Mouse (Mus musculus) embryonic facial prominence, embryonic 14.5 days (tissue): ENCODE measurements around the gene Ubl4b. TPM values are rescaled to one million over a fixed set of nuclear protein-coding genes. Genes with fewer than 3 reads are reported as not detected.

Experiments used
- ATAC-seq: fragments of 200-750 bp; cut with Nextera tagmentation; 2 replicates; pipeline ENCODE4 v1.8.0; 2017; ENCODE audit warnings: low read depth, moderate number of reproducible peaks, moderate TSS enrichment
- DNase-seq: peaks from one replicate; pipeline ENCODE4 v3.0.0-alpha.2; 2015; ENCODE audit warnings: low spot score
- H3K27ac ChIP-seq: fragments of 300-500 bp; sonication (generic); replicated peaks from 2 replicates; pipeline ENCODE4 v1.5.1; 2014; ENCODE audit warnings: low read depth, mild to moderate bottlenecking, low read length, moderate library complexity
- H3K27me3 ChIP-seq: fragments of 300-500 bp; sonication (generic); replicated peaks from 2 replicates; pipeline ENCODE4 v1.6.1; 2014; ENCODE audit warnings: low read length; ENCODE audit not compliant: control insufficient read depth, insufficient read depth
- H3K36me3 ChIP-seq: fragments of 300-500 bp; sonication (generic); 2 replicates; pipeline ENCODE4 v1.6.1; 2014; ENCODE audit warnings: low read length, mixed read lengths; ENCODE audit not compliant: control insufficient read depth, insufficient read depth
- H3K4me1 ChIP-seq: fragments of 300-500 bp; sonication (generic); 2 replicates; pipeline ENCODE4 v1.6.1; 2014; ENCODE audit warnings: antibody characterized with exemption, low read length; ENCODE audit not compliant: control insufficient read depth, insufficient read depth
- H3K4me2 ChIP-seq: fragments of 300-500 bp; sonication (generic); 2 replicates; pipeline ENCODE4 v1.6.1; 2014; ENCODE audit warnings: low read depth, mild to moderate bottlenecking, low read length, moderate library complexity, mixed read lengths
- H3K4me3 ChIP-seq: fragments of 300-500 bp; sonication (generic); 2 replicates; pipeline ENCODE4 v1.5.1; 2014; ENCODE audit warnings: low read depth, mild to moderate bottlenecking, low read length
- H3K9ac ChIP-seq: fragments of 300-500 bp; sonication (generic); 2 replicates; pipeline ENCODE4 v1.6.1; 2014; ENCODE audit warnings: low read depth, mild to moderate bottlenecking, low read length, moderate library complexity, mixed read lengths
- H3K9me3 ChIP-seq: fragments of 300-500 bp; sonication (generic); 2 replicates; pipeline ENCODE4 v1.6.1; 2016; ENCODE audit warnings: low read length; ENCODE audit not compliant: control insufficient read depth
- WGBS: fragments of 180-500 bp; shearing (Covaris S2); extraction: QIAGEN DNeasy Blood & Tissue Kit; methylation state at CpG from one replicate; pipeline ENCODE4 v1.1.7; 2014; 5-methylcytosine and 5-hydroxymethylcytosine counted together
- polyA plus RNA-seq: library from polyadenylated mRNA; unstranded; fragments of >200 nt; fragmentation: Nextera tagmentation; extraction: Ambion mirVana; gene quantifications from 2 replicates; pipeline ENCODE4 v1.2.1, GENCODE M21; 2014

Ubl4b gene
- polyA plus RNA-seq, 1 experiment from 2014 or later = not detected

GRCm38 (mm10) chr3:107524547-107524946 is 30.3 kb downstream of the Ubl4b start:
- peaks cover 9% of the 10 kb centered on the region; the same call in 1 of the 2 replicates for H3K4me1 ChIP-seq
- no peak for ATAC-seq
- H3K27ac ChIP-seq = no peak overlapping the region
- no peak for DNase-seq
- no peak overlapping the region for H3K9ac ChIP-seq
- H3K9me3 ChIP-seq = no peaks in the 10 kb centered on the region
- H3K4me2 ChIP-seq = no peak overlapping the region
- H3K4me3 ChIP-seq = no peak overlapping the region
- no peaks in the 10 kb centered on the region for H3K36me3 ChIP-seq
- WGBS = 65% methylated on average over 6 of the region's 6 CpGs
- H3K27me3 ChIP-seq = no peaks in the 10 kb centered on the region

GRCm38 (mm10) chr3:107520931-107521330 is 33.9 kb downstream of the Ubl4b start:
- peaks cover 32% of the 10 kb centered on the region for H3K27me3 ChIP-seq
- H3K4me1 ChIP-seq = peaks cover 11% of the 10 kb centered on the region; the same call in 1 of the 2 replicates
- 76% methylated on average over 5 of the region's 5 CpGs for whole genome bisulfite sequencing

GRCm38 (mm10) chr3:107517631-107518108 is 37.2 kb downstream of the Ubl4b start, which contains the start of gene Slc6a17:
Gene Slc6a17 (minus strand): TSS chr3:107518018.
- Histone ChIP-seq H3K27ac (peak within 1 kb of the TSS; percentile 52; the same call in 1 of the 2 replicates), H3K9me3 (no peaks in the 10 kb centered on the region), H3K9ac (peak within 1 kb of the TSS; percentile 79), H3K36me3 (no peaks in the 10 kb centered on the region), H3K4me3 (peak within 1 kb of the TSS; percentile 69), H3K4me2 (peak within 1 kb of the TSS; percentile 98), H3K4me1 (peaks cover 11% of the 10 kb centered on the region; the same call in 1 of the 2 replicates), H3K27me3 (peaks cover 35% of the 10 kb centered on the region)
- DNase-seq (peak; percentile 67), ATAC-seq (peak; percentile 85)
- 0% methylated on average over 45 of the region's 68 CpGs for WGBS

More at GRCm38 (mm10) chr3:107520931-107521330, 33.9 kb downstream of the Ubl4b start:
- H3K4me2 ChIP-seq = no peak overlapping the region
- H3K9ac ChIP-seq = no peak overlapping the region
- no peak overlapping the region for H3K27ac ChIP-seq
- no peaks in the 10 kb centered on the region for H3K9me3 ChIP-seq
- no peak overlapping the region for H3K4me3 ChIP-seq
- no peaks in the 10 kb centered on the region for H3K36me3 ChIP-seq
- ATAC-seq (no peak), DNase-seq (no peak)

GRCm38 (mm10) chr3:107516776-107517630 is 37.9 kb downstream of the Ubl4b start:
- H3K9ac ChIP-seq = peak overlapping the region; percentile 79
- H3K4me3 ChIP-seq = peak overlapping the region; percentile 69
- H3K27ac ChIP-seq = peak overlapping the region; percentile 52; the same call in 1 of the 2 replicates
- DNase-seq (peak; percentile 77), ATAC-seq (peak; percentile 88)
- H3K36me3 ChIP-seq = no peaks in the 10 kb centered on the region
- peaks cover 35% of the 10 kb centered on the region for H3K27me3 ChIP-seq
- H3K4me1 ChIP-seq = peaks cover 11% of the 10 kb centered on the region; the same call in 1 of the 2 replicates
- peak overlapping the region; percentile 98 for H3K4me2 ChIP-seq
- H3K9me3 ChIP-seq = no peaks in the 10 kb centered on the region
- WGBS = 6% methylated on average over 47 of the region's 55 CpGs

GRCm38 (mm10) chr3:107515989-107516388 is 38.9 kb downstream of the Ubl4b start:
- peaks cover 35% of the 10 kb centered on the region for H3K27me3 ChIP-seq

GRCm38 (mm10) chr3:107511416-107511815 is 43.5 kb downstream of the Ubl4b start:
- Histone ChIP-seq H3K4me2 (no peak overlapping the region), H3K9ac (no peak overlapping the region), H3K27ac (no peak overlapping the region), H3K27me3 (peaks cover 8% of the 10 kb centered on the region; the same call in 1 of the 2 replicates), H3K4me1 (peaks cover 12% of the 10 kb centered on the region), H3K9me3 (no peaks in the 10 kb centered on the region), H3K4me3 (no peak overlapping the region), H3K36me3 (no peaks in the 10 kb centered on the region)
- peak; percentile 56; the same call in 1 of the 2 replicates for ATAC-seq
- WGBS = 43% methylated on average over 3 of the region's 3 CpGs
- peak; percentile 37 for DNase-seq

More at GRCm38 (mm10) chr3:107515989-107516388, 38.9 kb downstream of the Ubl4b start:
- H3K4me3 ChIP-seq = no peak overlapping the region
- H3K27ac ChIP-seq = no peak overlapping the region
- H3K4me1 ChIP-seq = peaks cover 11% of the 10 kb centered on the region; the same call in 1 of the 2 replicates
- DNase-seq (no peak), ATAC-seq (no peak)
- no peaks in the 10 kb centered on the region for H3K36me3 ChIP-seq
- H3K9me3 ChIP-seq = no peaks in the 10 kb centered on the region
- no peak overlapping the region for H3K9ac ChIP-seq
- no peak overlapping the region for H3K4me2 ChIP-seq
- 59% methylated on average over 4 of the region's 4 CpGs for WGBS

- Histone ChIP-seq H3K9ac (no peak overlapping the region), H3K27me3 (no peaks in the 10 kb centered on the region), H3K27ac (no peak overlapping the region), H3K4me3 (no peak overlapping the region), H3K4me2 (no peak overlapping the region), H3K9me3 (no peaks in the 10 kb centered on the region), H3K4me1 (peaks cover 21% of the 10 kb centered on the region), H3K36me3 (no peaks in the 10 kb centered on the region)
- no peak for ATAC-seq
- DNase-seq = no peak
- 57% methylated on average over 8 of the region's 8 CpGs for WGBS
Measured at GRCm38 (mm10) chr3:107508696-107509095, 46.2 kb downstream of the Ubl4b start.

- Histone ChIP-seq H3K27ac (no peak overlapping the region), H3K27me3 (no peaks in the 10 kb centered on the region), H3K9me3 (no peaks in the 10 kb centered on the region), H3K36me3 (no peaks in the 10 kb centered on the region), H3K9ac (no peak overlapping the region), H3K4me3 (no peak overlapping the region), H3K4me1 (peaks cover 21% of the 10 kb centered on the region), H3K4me2 (no peak overlapping the region)
- DNase-seq = no peak
- no peak for ATAC-seq
- WGBS = 46% methylated on average over 9 of the region's 9 CpGs
Measured at GRCm38 (mm10) chr3:107507966-107508365, 46.9 kb downstream of the Ubl4b start.
